Mouse (Mus musculus): Measurements from ENCODE around the gene Krt35.

DNA sequence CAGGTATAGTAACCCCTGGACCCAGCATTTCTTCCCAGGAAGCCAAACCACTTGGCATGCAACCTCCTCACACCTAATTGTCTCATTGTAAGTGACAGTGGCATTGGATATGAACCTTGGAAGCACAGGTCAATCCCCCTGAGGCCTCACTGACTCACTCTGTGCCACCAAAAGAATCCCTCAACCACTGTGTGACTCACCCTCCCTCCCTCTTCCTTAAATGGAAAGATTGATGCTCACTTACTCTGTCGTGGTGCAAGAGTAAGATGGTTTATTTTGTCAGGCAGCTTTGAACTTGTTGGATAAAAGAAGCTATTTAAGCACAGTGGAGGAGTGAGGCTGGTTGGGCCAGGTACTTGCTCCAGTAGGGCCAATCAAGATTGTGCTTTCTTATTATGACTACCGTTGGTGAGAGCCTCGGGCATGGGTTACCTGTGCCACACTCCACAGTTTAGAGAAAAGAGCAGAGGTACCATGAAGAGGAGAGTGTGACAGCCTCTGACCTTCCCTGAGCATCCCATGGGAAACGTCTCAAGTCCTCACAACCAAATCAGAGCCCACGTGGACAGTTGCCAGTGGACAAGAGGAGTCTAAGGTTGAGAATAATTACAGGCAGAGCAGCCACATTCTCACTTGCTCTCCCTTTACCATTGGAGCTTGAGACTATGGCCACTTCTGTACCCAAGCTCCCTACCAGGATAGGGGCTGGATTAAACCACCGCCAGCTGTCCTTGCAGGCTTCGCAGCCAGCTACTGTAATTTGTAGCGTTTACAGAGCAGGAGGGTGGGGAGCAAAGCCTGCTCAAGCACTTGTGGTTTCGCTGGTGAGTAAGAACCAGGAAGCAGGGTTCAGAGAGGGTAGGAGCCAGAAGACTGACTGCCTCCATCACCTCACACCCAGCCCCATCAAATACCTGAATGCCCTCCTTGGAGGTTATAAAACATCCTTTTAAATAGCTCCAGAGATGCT, 40.1 kb downstream of the Krt35 start:
- TF ChIP-seq CTCF (IDR thresholded peaks at IDR 0.05; ENCODE audit: borderline replicate concordance, extremely low read depth, insufficient read depth, insufficient read length): no peak
- TF ChIP-seq POLR2A (IDR thresholded peaks at IDR 0.05; ENCODE audit: borderline replicate concordance, extremely low read depth, insufficient read depth, insufficient read length, poor library complexity, severe bottlenecking): no peak
